Mouse (Mus musculus): Measurements from ENCODE around the gene Papss1. TPM values are rescaled to one million over a fixed set of nuclear protein-coding genes. Genes with fewer than 3 reads are reported as not detected.

Papss1 gene
- polyA plus RNA-seq, 1 experiment from 2014 or later = 120 TPM

- H3K36me3 ChIP-seq (ENCODE audit: control insufficient read depth, insufficient read depth) = peaks cover 9% of the 10 kb centered on the region
- H3K9ac ChIP-seq (replicated peaks; ENCODE audit: low read depth, low read length) = no peak overlapping the region
- H3K4me2 ChIP-seq (ENCODE audit: low read length) = no peak overlapping the region
- H3K4me3 ChIP-seq (replicated peaks; ENCODE audit: low read length) = no peak overlapping the region
- H3K4me1 ChIP-seq (replicated peaks; ENCODE audit: control insufficient read depth, insufficient read depth, low read length) = no peaks in the 10 kb centered on the region
- no peak overlapping the region for H3K27ac ChIP-seq (ENCODE audit: low read length)
- 93% methylated on average over 3 of the region's 3 CpGs for WGBS
- H3K9me3 ChIP-seq (ENCODE audit: control insufficient read depth, low read length) = no peaks in the 10 kb centered on the region
- ATAC-seq = no peak
- H3K27me3 ChIP-seq (replicated peaks; ENCODE audit: control insufficient read depth, insufficient read depth, low read length) = no peaks in the 10 kb centered on the region
Observed at GRCm38 (mm10) chr3:131637008-131637407, 72.4 kb downstream of the Papss1 start.

GRCm38 (mm10) chr3:131637664-131638063 is 73.1 kb downstream of the Papss1 start:
- no peak overlapping the region for H3K4me2 ChIP-seq (ENCODE audit: low read length)
- no peak overlapping the region for H3K4me3 ChIP-seq (replicated peaks; ENCODE audit: low read length)
- H3K27me3 ChIP-seq (replicated peaks; ENCODE audit: control insufficient read depth, insufficient read depth, low read length) = no peaks in the 10 kb centered on the region
- no peaks in the 10 kb centered on the region for H3K9me3 ChIP-seq (ENCODE audit: control insufficient read depth, low read length)
- ATAC-seq = no peak
- H3K4me1 ChIP-seq (replicated peaks; ENCODE audit: control insufficient read depth, insufficient read depth, low read length) = no peaks in the 10 kb centered on the region
- no peak overlapping the region for H3K27ac ChIP-seq (ENCODE audit: low read length)
- no peak overlapping the region for H3K9ac ChIP-seq (replicated peaks; ENCODE audit: low read depth, low read length)
- WGBS = 16% methylated on average over 10 of the region's 10 CpGs
- peaks cover 7% of the 10 kb centered on the region for H3K36me3 ChIP-seq (ENCODE audit: control insufficient read depth, insufficient read depth)

DNA sequence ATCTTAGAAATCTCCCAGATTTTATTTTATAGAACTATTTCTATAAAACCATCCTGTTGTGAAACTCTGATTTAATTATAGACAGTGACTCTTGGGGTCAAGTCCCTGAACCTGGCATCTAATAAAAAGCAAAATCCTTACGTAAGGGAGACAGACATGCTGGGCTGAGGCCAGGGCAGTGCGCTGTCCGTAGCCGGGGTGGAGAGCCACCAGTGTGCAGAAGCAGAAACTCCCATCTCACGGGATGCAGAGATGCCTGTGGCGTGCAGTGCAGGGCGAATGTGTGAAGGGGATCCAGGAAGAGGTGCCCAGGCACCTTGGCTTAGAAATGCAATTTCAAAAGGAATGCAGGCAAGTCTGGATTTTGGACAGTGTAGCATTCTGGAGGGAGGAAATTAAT is 73.6 kb downstream of the Papss1 start:
- Histone ChIP-seq H3K9ac (replicated peaks; ENCODE audit: low read depth, low read length) (no peak overlapping the region), H3K27me3 (replicated peaks; ENCODE audit: control insufficient read depth, insufficient read depth, low read length) (no peaks in the 10 kb centered on the region), H3K4me3 (replicated peaks; ENCODE audit: low read length) (no peak overlapping the region), H3K4me2 (ENCODE audit: low read length) (no peak overlapping the region), H3K9me3 (ENCODE audit: control insufficient read depth, low read length) (no peaks in the 10 kb centered on the region), H3K4me1 (replicated peaks; ENCODE audit: control insufficient read depth, insufficient read depth, low read length) (no peaks in the 10 kb centered on the region), H3K36me3 (ENCODE audit: control insufficient read depth, insufficient read depth) (peaks cover 5% of the 10 kb centered on the region; the same call in 1 of the 2 replicates), H3K27ac (ENCODE audit: low read length) (no peak overlapping the region)
- no peak for ATAC-seq
- WGBS = 77% methylated on average over 7 of the region's 7 CpGs

DNA sequence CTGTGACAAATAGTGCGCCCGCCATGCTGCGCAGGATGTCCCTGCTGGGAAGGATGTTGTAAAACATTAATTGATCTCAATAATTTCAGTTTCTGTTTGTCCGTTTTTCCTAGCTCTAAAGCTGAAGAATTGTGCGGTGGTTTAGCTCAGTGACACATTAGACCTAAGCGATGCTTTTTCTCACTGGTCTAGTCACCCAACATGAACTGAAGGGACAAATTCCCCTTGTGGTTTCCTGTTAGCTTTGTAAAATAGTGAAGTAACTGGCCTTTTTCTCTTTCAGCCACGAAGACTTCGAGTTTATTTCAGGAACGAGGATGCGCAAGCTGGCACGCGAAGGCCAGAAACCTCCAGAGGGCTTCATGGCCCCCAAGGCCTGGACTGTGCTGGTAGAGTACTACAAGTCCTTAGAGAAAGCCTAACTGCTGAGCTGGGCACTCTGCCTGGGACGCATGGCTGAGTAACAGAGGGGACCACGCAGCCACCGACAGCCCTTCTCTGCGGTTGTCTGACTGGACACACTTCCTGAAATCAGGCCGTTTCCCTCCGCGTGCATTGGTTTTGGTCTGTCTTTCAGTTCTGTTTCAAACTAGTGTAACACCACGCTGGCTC is 78.2 kb downstream of the Papss1 start:
- no peak overlapping the region for H3K27ac ChIP-seq (ENCODE audit: low read length)
- H3K36me3 ChIP-seq (ENCODE audit: control insufficient read depth, insufficient read depth) = peaks cover 17% of the 10 kb centered on the region; the same call in 1 of the 2 replicates
- ATAC-seq = no peak
- no peaks in the 10 kb centered on the region for H3K9me3 ChIP-seq (ENCODE audit: control insufficient read depth, low read length)
- no peak overlapping the region for H3K4me2 ChIP-seq (ENCODE audit: low read length)
- H3K9ac ChIP-seq (replicated peaks; ENCODE audit: low read depth, low read length) = no peak overlapping the region
- H3K4me1 ChIP-seq (replicated peaks; ENCODE audit: control insufficient read depth, insufficient read depth, low read length) = no peaks in the 10 kb centered on the region
- H3K27me3 ChIP-seq (replicated peaks; ENCODE audit: control insufficient read depth, insufficient read depth, low read length) = no peaks in the 10 kb centered on the region
- no peak overlapping the region for H3K4me3 ChIP-seq (replicated peaks; ENCODE audit: low read length)
- 90% methylated on average over 20 of the region's 20 CpGs for WGBS

DNA sequence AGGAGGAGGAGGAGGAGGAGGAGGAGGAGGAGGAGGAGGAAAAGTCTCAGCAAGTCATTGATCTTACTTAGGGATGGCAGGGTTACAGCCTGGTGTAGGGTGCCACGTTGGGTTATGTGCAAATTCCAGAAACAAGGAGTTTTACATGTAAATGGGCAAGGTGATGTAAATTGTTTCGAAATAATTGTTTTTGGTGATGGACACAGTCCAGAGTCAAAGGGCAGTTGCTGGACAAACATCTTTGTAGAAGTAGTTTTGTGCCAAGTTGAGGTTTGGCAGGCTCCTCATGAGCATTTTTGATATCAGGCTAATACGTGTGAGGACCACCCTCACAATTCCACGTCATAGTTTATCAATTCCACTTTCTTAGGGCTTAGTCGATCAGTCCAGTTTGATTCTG is 80.6 kb downstream of the Papss1 start:
- no peak for ATAC-seq

GRCm38 (mm10) chr3:131654366-131654765 is 89.8 kb downstream of the Papss1 start:
- no peak for ATAC-seq
- no peak overlapping the region for H3K9ac ChIP-seq (replicated peaks; ENCODE audit: low read depth, low read length)
- H3K4me3 ChIP-seq (replicated peaks; ENCODE audit: low read length) = no peak overlapping the region
- H3K9me3 ChIP-seq (ENCODE audit: control insufficient read depth, low read length) = no peaks in the 10 kb centered on the region
- H3K36me3 ChIP-seq (ENCODE audit: control insufficient read depth, insufficient read depth) = no peaks in the 10 kb centered on the region
- no peaks in the 10 kb centered on the region for H3K4me1 ChIP-seq (replicated peaks; ENCODE audit: control insufficient read depth, insufficient read depth, low read length)
- H3K27me3 ChIP-seq (replicated peaks; ENCODE audit: control insufficient read depth, insufficient read depth, low read length) = no peaks in the 10 kb centered on the region
- no peak overlapping the region for H3K27ac ChIP-seq (ENCODE audit: low read length)
- 77% methylated on average over 3 of the region's 3 CpGs for WGBS
- H3K4me2 ChIP-seq (ENCODE audit: low read length) = no peak overlapping the region

More for the DNA sequence above, 80.6 kb downstream of the Papss1 start:
- Histone ChIP-seq H3K27ac (ENCODE audit: low read length) (no peak overlapping the region), H3K4me3 (replicated peaks; ENCODE audit: low read length) (no peak overlapping the region), H3K9me3 (ENCODE audit: control insufficient read depth, low read length) (no peaks in the 10 kb centered on the region), H3K27me3 (replicated peaks; ENCODE audit: control insufficient read depth, insufficient read depth, low read length) (no peaks in the 10 kb centered on the region), H3K9ac (replicated peaks; ENCODE audit: low read depth, low read length) (no peak overlapping the region), H3K36me3 (ENCODE audit: control insufficient read depth, insufficient read depth) (peaks cover 17% of the 10 kb centered on the region; the same call in 1 of the 2 replicates), H3K4me2 (ENCODE audit: low read length) (no peak overlapping the region), H3K4me1 (replicated peaks; ENCODE audit: control insufficient read depth, insufficient read depth, low read length) (no peaks in the 10 kb centered on the region)
- 92% methylated on average over 5 of the region's 5 CpGs for WGBS

- no peak overlapping the region for H3K27ac ChIP-seq (ENCODE audit: low read length)
- H3K36me3 ChIP-seq (ENCODE audit: control insufficient read depth, insufficient read depth) = no peaks in the 10 kb centered on the region
- H3K4me1 ChIP-seq (replicated peaks; ENCODE audit: control insufficient read depth, insufficient read depth, low read length) = no peaks in the 10 kb centered on the region
- H3K27me3 ChIP-seq (replicated peaks; ENCODE audit: control insufficient read depth, insufficient read depth, low read length) = no peaks in the 10 kb centered on the region
- no peak overlapping the region for H3K4me2 ChIP-seq (ENCODE audit: low read length)
- H3K4me3 ChIP-seq (replicated peaks; ENCODE audit: low read length) = no peak overlapping the region
- 72% methylated on average over 6 of the region's 6 CpGs for WGBS
- no peak overlapping the region for H3K9ac ChIP-seq (replicated peaks; ENCODE audit: low read depth, low read length)
- ATAC-seq = no peak
- H3K9me3 ChIP-seq (ENCODE audit: control insufficient read depth, low read length) = no peaks in the 10 kb centered on the region
Observed at GRCm38 (mm10) chr3:131656032-131656431, 91.5 kb downstream of the Papss1 start.

DNA sequence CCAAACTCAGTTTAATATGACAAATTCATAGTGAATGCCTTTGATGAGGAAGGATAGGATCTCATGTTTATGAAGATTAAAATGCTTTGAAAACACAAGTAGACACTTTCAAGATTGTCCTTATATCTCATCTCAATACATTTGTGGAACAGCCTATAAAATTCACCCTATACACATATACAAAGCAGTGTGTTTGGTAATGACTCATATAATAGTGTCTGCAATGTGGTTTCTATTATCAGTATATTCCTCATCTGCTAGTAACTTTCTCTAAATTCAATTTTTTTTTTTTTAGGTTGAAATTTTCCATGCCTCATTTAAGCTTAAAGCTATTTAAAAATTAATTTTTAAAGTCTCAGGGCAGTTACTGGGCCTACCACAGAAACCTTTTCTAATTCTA is 95.6 kb downstream of the Papss1 start:
- H3K9ac ChIP-seq (replicated peaks; ENCODE audit: low read depth, low read length) = no peak overlapping the region
- ATAC-seq = no peak
- H3K27ac ChIP-seq (ENCODE audit: low read length) = no peak overlapping the region

DNA sequence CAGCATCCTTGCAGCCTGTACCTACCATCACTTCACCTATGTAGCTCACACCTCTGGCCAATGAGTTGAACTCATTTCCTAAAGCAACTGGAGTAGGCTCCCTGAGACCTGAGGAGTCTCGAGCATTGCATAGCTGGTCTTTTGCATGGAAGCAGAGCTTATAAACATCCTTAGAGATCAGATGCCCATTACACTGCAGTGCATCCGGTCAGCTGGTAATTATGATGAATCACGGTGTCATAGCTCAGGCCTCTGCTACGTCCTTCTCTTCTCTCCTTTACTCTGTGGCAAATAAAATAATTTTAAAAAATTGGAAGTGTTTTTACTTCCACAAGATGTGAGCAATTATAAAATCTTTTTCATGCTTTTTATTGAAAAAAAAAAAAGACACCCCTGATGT is 96.1 kb downstream of the Papss1 start:
- Histone ChIP-seq H3K4me1 (replicated peaks; ENCODE audit: control insufficient read depth, insufficient read depth, low read length) (no peaks in the 10 kb centered on the region), H3K4me2 (ENCODE audit: low read length) (no peak overlapping the region), H3K9me3 (ENCODE audit: control insufficient read depth, low read length) (no peaks in the 10 kb centered on the region), H3K27me3 (replicated peaks; ENCODE audit: control insufficient read depth, insufficient read depth, low read length) (no peaks in the 10 kb centered on the region), H3K36me3 (ENCODE audit: control insufficient read depth, insufficient read depth) (no peaks in the 10 kb centered on the region), H3K4me3 (replicated peaks; ENCODE audit: low read length) (no peak overlapping the region), H3K27ac (ENCODE audit: low read length) (no peak overlapping the region), H3K9ac (replicated peaks; ENCODE audit: low read depth, low read length) (no peak overlapping the region)
- no peak for ATAC-seq
- WGBS = 89% methylated on average over 4 of the region's 4 CpGs

More for the DNA sequence above, 95.6 kb downstream of the Papss1 start:
- Histone ChIP-seq H3K36me3 (ENCODE audit: control insufficient read depth, insufficient read depth) (no peaks in the 10 kb centered on the region), H3K9me3 (ENCODE audit: control insufficient read depth, low read length) (no peaks in the 10 kb centered on the region), H3K27me3 (replicated peaks; ENCODE audit: control insufficient read depth, insufficient read depth, low read length) (no peaks in the 10 kb centered on the region), H3K4me1 (replicated peaks; ENCODE audit: control insufficient read depth, insufficient read depth, low read length) (no peaks in the 10 kb centered on the region), H3K4me3 (replicated peaks; ENCODE audit: low read length) (no peak overlapping the region), H3K4me2 (ENCODE audit: low read length) (no peak overlapping the region)
